Mouse (Mus musculus) frontal cortex, postnatal 10 days (tissue): ENCODE measurements around the gene Znrf1.

Source experiments
- DNase-seq, 2 experiments: peaks; one replicate each; pipeline ENCODE4 v3.0.0; 2022; ENCODE audit warnings: low spot score in 2 of 2, mixed read lengths in 1 of 2

Znrf1 gene

GRCm38 (mm10) chr8:111597310-111597709, 61.4 kb downstream of the Znrf1 start:
- DNase-seq, result no peak

- DNase-seq, result no peak
These were observed 64.0 kb downstream of the Znrf1 start for GRCm38 (mm10) chr8:111599707-111600444.

- DNase-seq, result no peak
These were observed 66.2 kb downstream of the Znrf1 start for GRCm38 (mm10) chr8:111602050-111602449.

GRCm38 (mm10) chr8:111604986-111605385, 69.1 kb downstream of the Znrf1 start:
- DNase-seq, result no peak

GRCm38 (mm10) chr8:111606961-111607360, 71.1 kb downstream of the Znrf1 start:
- no peak for DNase-seq

- no peak for DNase-seq
These were observed 71.5 kb downstream of the Znrf1 start for GRCm38 (mm10) chr8:111607414-111607813.

- DNase-seq, result no peak
These were observed 77.3 kb downstream of the Znrf1 start for GRCm38 (mm10) chr8:111613181-111613580.

- DNase-seq, result no peak
These were observed 79.1 kb downstream of the Znrf1 start for GRCm38 (mm10) chr8:111614786-111615701.

GRCm38 (mm10) chr8:111617812-111618211, 81.9 kb downstream of the Znrf1 start:
- DNase-seq, result no peak

GRCm38 (mm10) chr8:111618273-111618672, 82.4 kb downstream of the Znrf1 start:
- no peak for DNase-seq

- DNase-seq, result no peak
These were observed 84.0 kb downstream of the Znrf1 start for GRCm38 (mm10) chr8:111619936-111620335.

GRCm38 (mm10) chr8:111622104-111622503, 86.2 kb downstream of the Znrf1 start:
- DNase-seq, result no peak

GRCm38 (mm10) chr8:111622553-111622952, 86.7 kb downstream of the Znrf1 start:
- no peak for DNase-seq

- no peak for DNase-seq
These were observed 88.4 kb downstream of the Znrf1 start for GRCm38 (mm10) chr8:111624081-111624852.

- DNase-seq, result no peak
These were observed 88.9 kb downstream of the Znrf1 start for GRCm38 (mm10) chr8:111624853-111625221.

- DNase-seq, result peak in 1 of 2 experiments; percentile 64
These were observed 90.0 kb downstream of the Znrf1 start for GRCm38 (mm10) chr8:111625694-111626527.

- no peak for DNase-seq
These were observed 90.6 kb downstream of the Znrf1 start for GRCm38 (mm10) chr8:111626528-111626820.

GRCm38 (mm10) chr8:111626933-111627332, 91.0 kb downstream of the Znrf1 start:
- no peak for DNase-seq

GRCm38 (mm10) chr8:111627923-111628322, 92.0 kb downstream of the Znrf1 start:
- no peak for DNase-seq

GRCm38 (mm10) chr8:111628401-111628800, 92.5 kb downstream of the Znrf1 start:
- DNase-seq, result no peak

GRCm38 (mm10) chr8:111628894-111629501, 93.1 kb downstream of the Znrf1 start:
- no peak for DNase-seq
